Mouse (Mus musculus): ENCODE data around the gene Cbl. TPM values are rescaled to one million over a fixed set of nuclear protein-coding genes. Genes with fewer than 3 reads are reported as not detected.
A peak's percentile ranks its signal among the peaks of the same experiment; 100 is the strongest.
"Not testable (repeated sequence)": the region's sequence is repeated elsewhere in the genome, so short reads cannot be mapped to it uniquely, and the experiment has no call there.

Cbl gene
- polyA plus RNA-seq, 1 experiment from 2014 or later = 22.9 TPM

DNA sequence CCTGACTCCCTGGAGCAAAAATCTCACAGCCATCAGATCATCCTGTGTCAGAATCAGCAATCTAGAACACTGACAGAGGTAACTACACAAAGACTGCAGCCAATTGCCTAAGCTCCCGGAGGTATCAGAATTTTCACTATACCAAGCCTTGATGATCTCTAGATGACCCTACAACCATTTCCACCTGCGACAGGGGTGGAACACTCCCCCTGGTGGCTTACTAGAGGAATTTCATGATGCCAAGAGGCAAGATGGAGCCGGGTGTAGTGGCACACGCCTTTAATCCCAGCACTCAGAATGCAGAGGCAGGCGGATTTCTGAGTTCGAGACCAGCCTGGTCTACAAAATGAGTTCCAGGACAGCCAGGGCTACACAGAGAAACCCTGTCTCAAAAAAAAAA lies 109.5 kb downstream of the Cbl start:
- Histone ChIP-seq H3K4me1 (peaks cover 29% of the 10 kb centered on the region), H3K27me3 (no peaks in the 10 kb centered on the region), H3K4me3 (replicated peaks) (no peak overlapping the region), H3K9ac (no peak overlapping the region), H3K4me2 (no peak overlapping the region), H3K27ac (no peak overlapping the region), H3K36me3 (no peaks in the 10 kb centered on the region), H3K9me3 (replicated peaks) (no peaks in the 10 kb centered on the region)
- 72% methylated on average over 6 of the region's 6 CpGs for WGBS
- ATAC-seq (replicated peaks; ENCODE audit: low FRiP score) = no peak

DNA sequence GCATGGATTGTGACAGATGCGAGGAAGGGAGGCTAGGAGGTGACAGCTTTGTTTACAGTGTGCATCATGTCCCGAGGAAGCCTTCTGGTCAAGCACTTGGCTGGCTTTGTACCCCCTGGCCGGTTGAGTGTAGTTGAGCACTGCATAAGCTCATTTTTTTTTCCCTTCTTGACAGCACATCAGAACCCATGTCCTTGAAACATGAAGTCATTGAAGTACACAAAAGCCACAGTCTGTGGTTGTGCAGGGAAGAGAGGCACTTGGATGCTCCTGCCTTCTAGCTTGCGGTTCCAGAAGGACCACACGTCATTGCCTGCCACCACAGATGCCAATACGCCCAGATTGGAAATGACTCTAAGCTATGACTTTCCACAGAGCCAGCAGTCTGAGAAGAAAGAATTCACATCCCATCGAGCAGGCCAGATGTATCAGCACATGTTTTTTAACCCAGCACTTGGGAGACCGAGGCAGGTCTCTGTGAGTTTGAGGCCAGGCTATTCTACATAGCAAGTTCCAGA lies 113.8 kb downstream of the Cbl start:
- H3K27me3 ChIP-seq = no peaks in the 10 kb centered on the region
- H3K9ac ChIP-seq = no peak overlapping the region
- no peaks in the 10 kb centered on the region for H3K36me3 ChIP-seq
- peaks cover 4% of the 10 kb centered on the region for H3K4me1 ChIP-seq
- no peak overlapping the region for H3K4me3 ChIP-seq (replicated peaks)
- 73% methylated on average over 8 of the region's 8 CpGs for WGBS
- no peak overlapping the region for H3K4me2 ChIP-seq
- no peak for ATAC-seq (replicated peaks; ENCODE audit: low FRiP score)
- H3K27ac ChIP-seq = no peak overlapping the region
- H3K9me3 ChIP-seq (replicated peaks) = no peaks in the 10 kb centered on the region

DNA sequence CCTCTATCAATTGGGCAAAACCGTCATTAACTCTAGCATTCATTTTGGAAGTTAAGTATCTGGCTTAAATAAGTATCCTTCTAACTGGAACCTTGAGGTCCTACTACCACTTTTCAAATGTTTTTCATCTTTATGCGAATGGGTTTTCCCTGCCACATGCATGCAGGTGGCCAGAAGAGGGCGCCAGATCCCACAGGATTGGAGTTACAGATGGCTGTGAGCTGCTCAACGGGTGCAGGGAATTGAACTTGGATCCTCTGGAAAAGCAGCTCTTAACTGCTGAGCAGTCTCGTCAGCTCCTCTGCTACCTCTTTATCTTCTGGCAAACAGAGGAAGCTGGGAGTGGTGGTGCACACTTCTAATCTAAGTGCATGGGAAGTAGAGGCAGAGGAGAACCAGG lies 114.8 kb downstream of the Cbl start:
- ATAC-seq (replicated peaks; ENCODE audit: low FRiP score) = no peak
- peaks cover 7% of the 10 kb centered on the region; the same call in 1 of the 2 replicates for H3K4me1 ChIP-seq
- WGBS = 54% methylated on average over 5 of the region's 5 CpGs
- H3K9ac ChIP-seq = no peak overlapping the region
- no peak overlapping the region for H3K4me2 ChIP-seq
- no peak overlapping the region for H3K4me3 ChIP-seq (replicated peaks)
- no peaks in the 10 kb centered on the region for H3K36me3 ChIP-seq
- H3K9me3 ChIP-seq (replicated peaks) = no peaks in the 10 kb centered on the region
- H3K27me3 ChIP-seq = no peaks in the 10 kb centered on the region
- H3K27ac ChIP-seq = no peak overlapping the region

DNA sequence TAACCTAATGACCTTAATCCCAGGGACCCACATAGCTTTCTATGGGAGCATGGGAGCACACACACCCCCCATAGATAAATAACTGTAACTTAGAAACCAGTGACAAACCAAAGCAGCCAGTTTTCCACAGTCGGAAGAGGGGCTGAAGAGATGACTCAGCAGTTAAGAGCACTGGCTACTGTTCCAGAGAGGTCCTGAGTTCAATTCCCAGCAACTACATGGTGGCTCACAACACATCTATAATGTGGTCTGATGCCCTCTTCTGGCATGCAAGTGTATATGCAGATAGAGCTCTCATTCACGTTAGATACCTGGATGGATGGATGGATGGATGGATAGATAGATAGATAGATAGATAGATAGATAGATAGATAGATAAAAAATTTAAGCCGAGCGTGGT lies 117.7 kb downstream of the Cbl start:
- Histone ChIP-seq H3K27me3 (no peaks in the 10 kb centered on the region), H3K36me3 (no peaks in the 10 kb centered on the region), H3K4me1 (peaks cover 17% of the 10 kb centered on the region), H3K9ac (no peak overlapping the region), H3K4me3 (replicated peaks) (no peak overlapping the region), H3K4me2 (no peak overlapping the region), H3K9me3 (replicated peaks) (no peaks in the 10 kb centered on the region), H3K27ac (no peak overlapping the region)
- ATAC-seq (replicated peaks; ENCODE audit: low FRiP score) = no peak
- WGBS = 92% methylated on average over 4 of the region's 4 CpGs

DNA sequence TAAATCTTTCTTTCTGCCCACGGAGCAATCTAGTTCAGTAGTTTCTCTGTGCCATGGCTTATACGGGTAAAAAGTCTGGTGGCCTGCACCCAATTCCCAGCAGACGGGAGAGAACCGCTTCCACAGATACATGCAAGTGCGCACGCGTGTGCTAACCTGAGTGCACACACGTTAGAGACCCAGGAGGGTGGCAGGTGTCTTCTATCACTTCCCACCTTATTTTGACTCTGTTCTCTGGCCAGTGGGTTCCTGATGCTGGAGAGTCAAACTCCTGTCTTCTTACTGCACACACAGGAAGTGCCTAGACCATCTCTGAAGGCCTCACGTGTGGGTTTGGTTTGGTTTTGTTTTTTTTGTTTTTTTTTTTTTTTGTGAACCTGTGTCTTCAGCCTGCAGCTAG lies 118.2 kb downstream of the Cbl start:
- H3K27ac ChIP-seq = no peak overlapping the region
- H3K36me3 ChIP-seq = 0 out of 2 replicates have a peak, but pooled peaks cover under 1% of the 10 kb centered on the region
- H3K4me3 ChIP-seq (replicated peaks) = no peak overlapping the region
- H3K4me2 ChIP-seq = no peak overlapping the region
- no peaks in the 10 kb centered on the region for H3K9me3 ChIP-seq (replicated peaks)
- no peak for ATAC-seq (replicated peaks; ENCODE audit: low FRiP score)
- 85% methylated on average over 9 of the region's 9 CpGs for WGBS
- no peaks in the 10 kb centered on the region for H3K27me3 ChIP-seq
- H3K9ac ChIP-seq = no peak overlapping the region
- peaks cover 20% of the 10 kb centered on the region for H3K4me1 ChIP-seq

DNA sequence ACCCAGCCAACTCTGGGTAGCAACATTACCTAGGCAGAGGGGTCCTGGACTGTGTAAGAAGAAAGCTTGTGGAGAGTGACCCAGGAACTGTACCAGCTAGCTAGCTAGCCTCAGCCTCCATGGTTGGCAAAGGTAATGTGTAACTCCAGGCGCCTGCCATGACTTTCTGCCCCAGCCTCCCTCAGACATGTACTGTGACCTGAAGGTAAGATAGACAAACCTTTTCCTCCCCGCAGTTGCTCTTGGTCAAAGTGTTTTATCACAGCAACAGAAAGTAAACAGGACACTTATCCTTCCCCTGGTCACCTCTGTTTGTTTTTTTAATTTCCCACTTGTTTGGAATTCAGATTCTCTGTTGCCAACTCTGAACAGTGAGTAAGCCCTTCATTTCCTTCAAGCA lies 119.4 kb downstream of the Cbl start:
- H3K4me3 ChIP-seq (replicated peaks) = no peak overlapping the region
- H3K9me3 ChIP-seq (replicated peaks) = no peaks in the 10 kb centered on the region
- no peak for ATAC-seq (replicated peaks; ENCODE audit: low FRiP score)
- H3K27ac ChIP-seq = peak overlapping the region; percentile 22; the same call in 1 of the 2 replicates
- H3K4me2 ChIP-seq = no peak overlapping the region
- 71% methylated on average over 2 of the region's 2 CpGs for WGBS
- no peaks in the 10 kb centered on the region for H3K27me3 ChIP-seq
- no peak overlapping the region for H3K9ac ChIP-seq
- H3K4me1 ChIP-seq = peaks cover 32% of the 10 kb centered on the region
- 0 out of 2 replicates have a peak, but pooled peaks cover 10% of the 10 kb centered on the region for H3K36me3 ChIP-seq

DNA sequence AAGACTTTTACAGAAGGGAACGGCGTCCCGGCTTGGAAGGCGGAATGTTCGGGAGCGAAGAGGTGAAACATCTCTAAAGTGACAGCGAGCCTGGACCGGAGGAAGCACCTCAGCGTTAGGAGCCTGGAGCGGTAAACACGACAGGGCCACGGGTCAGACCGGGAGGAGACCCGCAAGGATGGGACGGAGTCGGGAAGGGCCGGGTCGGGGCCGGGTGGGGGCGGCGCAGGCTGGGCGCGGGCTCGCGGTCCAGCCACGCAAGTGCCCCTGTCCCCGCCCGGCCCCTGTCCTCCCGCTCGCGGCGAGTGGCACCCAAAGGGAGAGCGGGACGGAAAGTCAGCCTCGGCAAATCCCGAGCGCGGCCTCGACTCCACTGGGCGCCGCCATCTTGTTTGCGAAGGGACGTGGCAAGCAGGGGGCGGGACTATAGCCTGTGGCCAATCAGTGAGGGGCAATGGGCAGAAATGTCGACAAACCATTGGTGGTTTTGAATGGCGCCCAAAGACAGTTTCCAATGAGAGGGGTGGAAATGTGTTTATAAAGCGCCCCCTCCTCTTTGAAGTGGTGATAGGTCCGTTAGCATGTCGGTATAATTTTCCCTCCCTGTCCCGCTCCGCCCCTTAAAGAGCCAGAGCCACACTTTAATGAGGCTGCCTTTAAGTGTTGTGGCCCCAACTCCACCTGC lies 120.6 kb downstream of the Cbl start, which contains the start of the genes Gm49380 and Rnf26:
TSS of gene Gm49380 (minus strand) at position 396 of the 685 bp plus-strand sequence.
TSS of gene Rnf26 (minus strand) at position 413 of the 685 bp plus-strand sequence.
- H3K36me3 ChIP-seq = peaks cover 17% of the 10 kb centered on the region
- peak within 1 kb of the TSS; percentile 85 for H3K9ac ChIP-seq
- H3K4me3 ChIP-seq (replicated peaks) = peak within 1 kb of the TSS; percentile 76
- peak; percentile 93 for ATAC-seq (replicated peaks; ENCODE audit: low FRiP score)
- H3K4me1 ChIP-seq = peaks cover 44% of the 10 kb centered on the region
- no peaks in the 10 kb centered on the region for H3K9me3 ChIP-seq (replicated peaks)
- WGBS = 1% methylated on average over 51 of the region's 51 CpGs
- H3K27me3 ChIP-seq = no peaks in the 10 kb centered on the region
- H3K4me2 ChIP-seq = peak within 1 kb of the TSS; percentile 65
- peak within 1 kb of the TSS; percentile 81 for H3K27ac ChIP-seq

DNA sequence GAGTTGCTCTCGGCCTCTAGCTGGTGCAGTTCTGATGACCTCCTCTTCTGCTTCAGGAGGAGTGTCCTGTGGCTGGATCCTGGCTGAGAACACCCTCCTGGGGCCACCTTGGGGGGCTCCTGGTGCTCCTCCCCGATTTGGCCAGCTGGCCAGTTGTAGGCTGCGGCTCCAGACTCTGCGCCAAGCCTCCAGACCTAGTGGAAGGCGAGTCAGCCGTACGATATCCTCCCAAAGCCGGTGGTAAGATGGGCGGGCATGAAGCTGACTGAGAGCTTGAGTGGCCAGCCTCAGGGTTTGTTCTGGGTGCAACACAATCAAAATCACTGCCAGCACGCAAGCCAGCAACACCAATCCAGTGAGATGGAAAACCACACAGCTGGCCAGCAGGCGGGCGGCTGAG lies 121.9 kb downstream of the Cbl start:
- ATAC-seq (replicated peaks; ENCODE audit: low FRiP score); H3K9ac ChIP-seq: not testable (repeated sequence)
- peak overlapping the region; percentile 76 for H3K4me3 ChIP-seq (replicated peaks)

DNA sequence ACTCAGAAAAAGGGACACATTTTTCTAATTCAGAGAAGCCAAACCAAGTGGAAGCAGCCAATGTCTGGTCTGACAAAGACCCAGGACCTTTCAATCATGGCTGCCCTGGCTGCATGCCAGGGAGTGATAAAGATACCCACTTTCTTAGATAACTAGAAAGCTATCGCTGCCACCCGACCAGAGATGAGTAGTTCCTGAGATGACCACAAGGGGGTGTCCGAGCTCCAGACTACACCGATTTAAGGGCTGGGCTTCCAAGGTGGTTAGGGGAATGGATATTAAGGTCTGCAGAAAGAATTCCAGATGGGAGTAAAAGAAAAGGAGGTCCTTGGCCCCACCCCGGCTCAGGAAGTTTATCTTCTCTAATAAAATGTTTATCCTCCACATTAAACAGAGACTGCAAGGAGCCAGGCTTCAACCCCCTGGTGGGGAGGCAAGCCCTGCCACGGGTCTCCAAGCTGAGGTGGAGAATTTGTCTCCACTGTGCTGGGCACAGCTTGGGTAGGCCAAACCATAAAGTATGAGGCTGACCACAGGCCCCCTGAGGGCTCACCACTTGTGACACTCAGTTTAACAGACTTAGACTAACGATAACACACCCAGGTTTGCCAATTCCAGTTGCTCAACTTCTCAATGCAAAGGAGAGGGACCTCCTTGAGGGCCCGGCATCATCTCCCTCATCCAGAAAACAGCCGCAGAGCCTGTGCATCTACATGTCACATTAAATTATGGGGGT lies 124.3 kb downstream of the Cbl start:
- Histone ChIP-seq H3K9me3 (replicated peaks) (no peaks in the 10 kb centered on the region), H3K9ac (0 out of 2 replicates have a peak overlapping the region, but pooled peaks have one; percentile 11), H3K27me3 (no peaks in the 10 kb centered on the region), H3K27ac (peak overlapping the region; percentile 54; the same call in 1 of the 2 replicates), H3K4me1 (peaks cover 68% of the 10 kb centered on the region), H3K4me3 (replicated peaks) (peak overlapping the region; percentile 30), H3K4me2 (peak overlapping the region; percentile 55), H3K36me3 (peaks cover 32% of the 10 kb centered on the region)
- no peak for ATAC-seq (replicated peaks; ENCODE audit: low FRiP score)
- 18% methylated on average over 9 of the region's 9 CpGs for WGBS

More for the DNA sequence above, 121.9 kb downstream of the Cbl start:
- peaks cover 21% of the 10 kb centered on the region for H3K36me3 ChIP-seq
- 46% methylated on average over 10 of the region's 12 CpGs for WGBS
- not testable (repeated sequence) for H3K27me3 ChIP-seq; H3K27ac ChIP-seq; H3K9me3 ChIP-seq (replicated peaks)
- H3K4me1 ChIP-seq = peaks cover 57% of the 10 kb centered on the region
- H3K4me2 ChIP-seq = peak overlapping the region; percentile 65

DNA sequence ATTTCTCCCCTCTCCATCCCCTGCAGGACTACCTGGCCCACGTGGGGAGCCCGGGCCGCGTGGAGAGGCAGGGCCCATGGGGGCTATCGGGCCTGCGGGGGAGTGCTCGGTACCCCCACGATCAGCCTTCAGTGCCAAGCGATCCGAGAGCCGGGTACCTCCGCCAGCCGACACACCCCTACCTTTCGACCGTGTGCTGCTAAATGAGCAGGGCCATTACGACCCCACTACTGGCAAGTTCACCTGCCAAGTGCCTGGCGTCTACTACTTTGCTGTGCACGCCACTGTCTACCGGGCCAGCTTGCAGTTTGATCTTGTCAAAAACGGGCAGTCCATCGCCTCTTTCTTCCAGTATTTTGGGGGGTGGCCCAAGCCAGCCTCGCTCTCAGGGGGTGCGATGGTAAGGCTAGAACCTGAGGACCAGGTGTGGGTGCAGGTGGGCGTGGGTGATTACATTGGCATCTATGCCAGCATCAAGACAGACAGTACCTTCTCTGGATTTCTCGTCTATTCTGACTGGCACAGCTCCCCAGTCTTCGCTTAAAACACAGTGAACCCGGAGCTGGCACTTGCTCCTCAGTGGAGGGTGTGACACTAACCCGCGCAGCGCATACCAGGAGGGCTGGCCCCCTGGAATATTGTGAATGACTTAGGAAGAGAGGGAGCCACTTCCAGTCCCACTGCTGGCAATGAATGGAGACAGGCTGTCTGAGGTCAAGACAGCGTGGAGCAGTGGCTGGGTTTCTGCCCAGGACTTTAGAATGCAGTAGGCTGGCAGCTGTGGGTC lies 125.4 kb downstream of the Cbl start:
- ATAC-seq (replicated peaks; ENCODE audit: low FRiP score) = no peak
- Histone ChIP-seq H3K9me3 (replicated peaks) (no peaks in the 10 kb centered on the region), H3K36me3 (peaks cover 36% of the 10 kb centered on the region), H3K4me3 (replicated peaks) (peak overlapping the region; percentile 30; the same call in 1 of the 2 replicates), H3K9ac (peak overlapping the region; percentile 31; the same call in 1 of the 2 replicates), H3K27ac (peak overlapping the region; percentile 86; the same call in 1 of the 2 replicates), H3K4me1 (peaks cover 62% of the 10 kb centered on the region), H3K4me2 (peak overlapping the region; percentile 55), H3K27me3 (no peaks in the 10 kb centered on the region)
- WGBS = 72% methylated on average over 31 of the region's 31 CpGs

DNA sequence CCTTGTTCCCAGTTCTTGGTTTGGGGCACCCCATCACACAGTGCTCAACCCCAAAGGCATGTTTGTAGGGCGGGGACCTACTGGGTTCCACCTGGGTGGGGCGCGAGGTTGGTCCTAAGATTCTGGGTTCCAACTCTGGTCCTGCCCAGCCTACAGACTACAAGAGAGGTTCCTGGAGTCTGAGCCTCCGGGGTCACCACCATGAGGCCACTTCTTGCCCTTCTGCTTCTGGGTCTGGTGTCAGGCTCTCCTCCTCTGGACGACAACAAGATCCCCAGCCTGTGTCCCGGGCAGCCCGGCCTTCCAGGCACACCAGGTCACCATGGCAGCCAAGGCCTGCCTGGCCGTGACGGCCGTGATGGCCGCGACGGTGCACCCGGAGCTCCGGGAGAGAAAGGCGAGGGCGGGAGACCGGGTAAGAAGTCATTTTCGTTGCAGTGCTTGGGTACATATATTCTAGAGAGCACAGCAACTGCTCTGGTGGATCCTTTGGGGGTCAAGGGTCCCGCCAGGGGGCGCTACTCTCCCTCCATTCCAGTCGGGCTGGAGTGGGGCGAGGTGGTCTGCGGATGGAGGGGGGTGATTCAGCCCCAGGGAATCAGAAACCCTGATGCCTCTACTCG lies 126.2 kb downstream of the Cbl start:
- ATAC-seq (replicated peaks; ENCODE audit: low FRiP score) = no peak; the same call in none of the 2 replicates

More for the DNA sequence above, 126.2 kb downstream of the Cbl start:
- 32% methylated on average over 25 of the region's 25 CpGs for WGBS
- H3K36me3 ChIP-seq = peaks cover 36% of the 10 kb centered on the region
- H3K27me3 ChIP-seq = no peaks in the 10 kb centered on the region
- peak overlapping the region; percentile 86 for H3K27ac ChIP-seq
- H3K9ac ChIP-seq = peak overlapping the region; percentile 22; the same call in 1 of the 2 replicates
- peaks cover 63% of the 10 kb centered on the region for H3K4me1 ChIP-seq
- peak overlapping the region; percentile 23 for H3K4me3 ChIP-seq (replicated peaks)
- peak overlapping the region; percentile 55 for H3K4me2 ChIP-seq
- H3K9me3 ChIP-seq (replicated peaks) = no peaks in the 10 kb centered on the region

Data from kidney, embryonic 15.5 days (tissue).